Mouse (Mus musculus) layer of hippocampus, postnatal 25 days (tissue): ENCODE data around the gene Cycs. TPM values are rescaled to one million over a fixed set of nuclear protein-coding genes. Genes with fewer than 3 reads are reported as not detected.
"Not testable (repeated sequence)": the region's sequence is repeated elsewhere in the genome, so short reads cannot be mapped to it uniquely, and the experiment has no call there.

Experiments
- DNase-seq, 2 experiments: peaks; one replicate each; pipeline ENCODE4 v3.0.0; 2022; ENCODE audit warnings: mixed read lengths in 2 of 2, low spot score in 1 of 2; ENCODE audit errors: extremely low spot score in 1 of 2
- total RNA-seq, 2 experiments: library from RNA; stranded (reverse); gene quantifications; 2 replicates each; pipeline ENCODE4 v1.2.3; 2021

Cycs gene
- total RNA-seq, result 10 to 100 TPM; 44.0 to 48.0 TPM

DNA sequence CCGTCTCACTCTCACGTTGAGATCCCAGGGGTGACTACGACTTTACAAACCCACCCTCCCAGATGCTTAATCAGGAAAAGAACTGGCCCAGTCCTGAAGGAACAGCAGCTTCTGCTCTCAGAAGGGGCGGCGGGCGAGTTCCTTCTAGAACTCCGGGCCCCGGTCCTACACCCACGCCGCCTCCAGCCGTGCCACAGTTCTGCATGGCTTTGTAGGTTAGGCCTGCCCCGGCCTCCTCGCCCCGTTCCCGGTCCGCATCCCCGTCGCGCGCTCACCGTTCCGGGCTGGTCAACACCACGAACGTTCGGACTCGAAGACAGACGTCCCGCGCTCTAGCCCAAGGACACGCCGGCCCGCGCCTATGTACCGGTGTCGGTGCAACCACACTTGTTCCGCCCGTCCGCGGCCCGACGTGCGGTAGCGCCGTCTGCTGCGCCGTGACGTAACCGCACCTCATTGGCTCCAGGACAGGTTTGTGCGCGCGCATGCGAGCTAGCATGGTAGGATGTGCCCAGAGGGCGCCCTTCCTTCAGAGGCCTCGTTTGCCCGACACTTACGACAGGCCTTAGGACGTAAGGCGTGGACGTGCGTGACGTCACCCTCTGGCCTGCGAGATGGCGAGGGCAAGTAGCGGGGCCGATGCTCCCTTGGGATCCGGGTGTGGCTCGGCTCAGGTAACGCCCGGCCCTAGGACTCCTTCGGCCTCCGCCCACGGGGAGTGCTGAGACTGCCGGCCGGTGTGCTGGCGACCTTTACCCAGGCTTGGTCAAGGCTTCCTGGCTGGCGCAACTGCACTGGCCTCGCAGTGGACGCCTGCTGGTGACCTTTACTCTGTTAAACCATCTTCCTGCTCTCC lies at the start of gene Cycs:
TSS of gene Cycs (minus strand) at position 398 of the 856 bp plus-strand sequence.
- peak; percentile 94 to 98 for DNase-seq

- no peak for DNase-seq
Measured at GRCm38 (mm10) chr6:50601620-50602019, 35.3 kb upstream of the Cycs start.

DNA sequence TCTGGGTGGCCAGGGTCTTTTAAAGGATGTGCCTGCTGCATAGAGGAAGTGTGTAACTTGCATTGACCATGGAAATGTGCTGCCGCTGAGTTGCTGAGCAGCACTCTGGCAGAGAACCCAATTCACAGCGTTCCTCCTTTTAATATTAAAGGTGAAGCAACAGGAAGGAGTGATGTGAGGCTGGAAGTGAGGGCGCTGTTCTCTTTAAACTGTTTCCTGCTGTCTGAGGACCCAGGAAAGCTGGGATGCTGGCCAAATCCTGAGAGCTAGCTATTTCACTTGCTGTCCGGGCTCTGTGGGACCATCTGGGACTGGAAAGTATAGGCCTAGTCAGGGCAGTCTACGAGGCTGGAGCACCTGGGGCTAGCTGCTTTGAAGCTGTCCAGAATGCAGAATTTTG lies 32.2 kb upstream of the Cycs start:
- DNase-seq, result no peak

DNA sequence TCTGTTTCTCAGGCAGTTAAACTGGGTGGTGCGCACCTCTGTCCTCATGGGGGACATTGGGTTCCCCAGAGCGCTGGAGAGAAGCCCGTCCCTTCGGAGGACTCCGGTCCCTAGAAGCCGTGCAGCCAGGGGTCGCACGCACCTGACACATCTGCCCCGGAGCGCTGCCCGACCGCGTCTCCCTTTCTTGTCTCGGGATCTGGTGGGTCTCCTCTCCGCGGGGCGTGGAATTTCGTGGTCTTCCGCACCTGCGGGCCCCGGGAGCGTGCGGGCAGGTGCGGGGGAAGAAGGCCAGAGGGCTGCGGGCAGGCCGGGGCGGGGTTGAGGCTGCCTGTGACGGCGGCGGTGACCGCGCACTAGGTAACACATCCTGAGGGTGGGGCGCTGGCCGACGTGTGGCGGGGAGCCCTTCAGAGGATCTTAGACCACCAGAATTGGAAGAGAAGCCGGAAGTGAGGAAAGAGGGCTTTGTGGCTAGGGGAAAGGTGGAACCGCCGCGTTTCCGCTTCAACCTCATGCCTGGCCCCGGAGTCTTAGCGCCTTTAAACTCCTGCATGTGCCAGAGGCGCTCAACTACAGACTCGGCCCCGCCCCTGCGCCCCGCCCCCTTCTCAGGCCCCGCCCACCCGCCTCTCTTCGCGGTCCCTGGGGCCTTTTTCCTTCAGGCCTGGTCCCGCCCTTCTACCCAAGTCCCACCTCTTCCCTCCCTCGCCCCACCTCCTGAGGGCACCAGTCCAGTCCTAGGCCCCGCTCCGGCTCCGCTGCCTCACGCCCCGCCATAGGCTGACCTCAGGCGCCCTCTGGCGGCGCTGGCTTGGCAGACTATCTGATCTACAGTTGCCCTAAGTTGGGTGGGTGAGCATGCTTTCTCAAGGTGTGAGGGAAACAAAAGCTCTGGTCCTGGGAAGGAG lies 30.2 kb upstream of the Cycs start, which contains the start of gene 4921507P07Rik:
TSS of gene 4921507P07Rik (minus strand) at position 332 of the 911 bp plus-strand sequence.
- DNase-seq, result peak; percentile 71 to 81

GRCm38 (mm10) chr6:50594372-50594771 lies 28.0 kb upstream of the Cycs start:
- no peak for DNase-seq

GRCm38 (mm10) chr6:50593334-50593845 lies 27.1 kb upstream of the Cycs start:
- DNase-seq, result no peak

GRCm38 (mm10) chr6:50590234-50590633 lies 23.9 kb upstream of the Cycs start:
- DNase-seq, result no peak

DNA sequence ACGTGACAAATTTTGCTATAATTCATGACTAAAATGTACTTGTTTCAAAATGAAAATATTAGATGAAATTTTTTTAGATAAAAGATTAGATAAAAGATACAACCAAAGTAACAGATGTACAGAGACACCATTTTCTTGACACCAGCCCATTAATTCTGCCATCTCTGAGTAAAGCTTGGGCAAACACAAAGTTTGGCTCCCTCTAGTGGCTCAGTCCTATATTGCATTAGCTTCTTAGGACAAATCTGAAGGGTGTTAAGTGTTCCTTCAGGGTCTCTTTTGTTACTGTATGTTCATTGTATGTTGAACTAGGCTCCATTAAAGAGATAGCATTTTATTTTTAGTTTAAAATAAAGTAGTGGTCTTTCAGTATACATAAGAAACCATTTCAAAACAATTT lies 21.9 kb upstream of the Cycs start:
- DNase-seq, result peak in 1 of 2 experiments; percentile 57

- no peak for DNase-seq
Measured at GRCm38 (mm10) chr6:50587412-50587811, 21.1 kb upstream of the Cycs start.

DNA sequence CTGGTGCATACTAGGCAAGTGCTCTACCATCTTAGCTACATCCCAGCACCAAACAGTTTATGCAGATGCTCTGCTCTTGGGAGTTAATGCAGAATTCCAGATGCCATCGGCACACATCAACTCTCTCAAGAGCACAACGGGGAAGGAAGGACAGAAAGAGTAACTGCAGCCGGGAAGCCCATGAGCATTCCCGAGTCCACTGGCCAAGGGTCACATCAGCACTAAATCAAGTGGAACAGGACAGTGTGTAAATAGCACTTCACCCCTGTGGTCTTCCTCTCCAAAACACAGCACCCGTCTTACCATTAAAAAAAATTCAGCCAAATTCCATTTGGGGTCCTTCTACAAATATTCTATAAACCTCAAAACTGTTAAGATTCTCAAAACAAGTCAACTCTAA lies 20.0 kb upstream of the Cycs start:
- DNase-seq, result no peak

DNA sequence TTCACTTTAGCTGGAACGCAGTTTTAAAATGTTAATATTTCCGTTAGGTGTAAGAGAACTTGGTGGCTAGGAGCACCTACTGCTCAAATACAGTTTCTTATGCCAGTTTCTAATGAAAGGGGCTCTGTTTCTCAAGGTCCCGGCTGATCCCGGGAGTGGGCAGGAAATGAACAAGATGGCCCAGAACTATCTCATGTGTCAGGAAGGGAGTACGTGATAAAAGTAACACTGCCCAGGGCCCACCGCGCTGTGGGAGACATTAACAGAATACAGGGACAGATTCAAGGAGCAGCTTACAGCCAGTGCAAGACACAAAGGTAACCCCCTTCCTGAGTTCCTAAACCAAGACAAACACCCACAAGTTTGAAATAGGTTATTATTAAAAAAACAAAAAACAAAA lies 19.4 kb upstream of the Cycs start:
- no peak for DNase-seq

DNA sequence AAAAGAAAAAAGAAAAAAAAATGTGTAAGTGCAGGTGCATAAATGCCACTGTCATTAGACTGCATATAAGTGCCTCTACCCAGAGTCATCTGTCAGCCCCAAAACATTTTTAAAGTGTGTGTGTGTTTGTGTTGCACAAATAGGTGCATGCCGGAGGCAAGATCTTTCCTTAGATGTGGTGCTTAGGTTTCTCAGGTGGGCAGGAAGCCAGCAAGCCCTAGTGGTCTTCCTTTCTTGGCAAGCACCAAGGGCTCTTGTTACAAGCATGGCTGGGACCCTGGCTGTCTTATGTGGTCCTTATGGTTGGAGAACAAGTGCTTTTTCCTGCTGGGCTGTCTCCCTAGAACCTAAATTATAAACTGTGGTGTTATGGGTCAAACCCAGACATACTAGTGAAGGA lies 5.3 kb upstream of the Cycs start:
- no peak for DNase-seq

GRCm38 (mm10) chr6:50566997-50567255 lies 588 bp upstream of the Cycs start:
- no peak for DNase-seq

- DNase-seq, result no peak
Measured at GRCm38 (mm10) chr6:50563651-50564050, 2.7 kb downstream of the Cycs start.

DNA sequence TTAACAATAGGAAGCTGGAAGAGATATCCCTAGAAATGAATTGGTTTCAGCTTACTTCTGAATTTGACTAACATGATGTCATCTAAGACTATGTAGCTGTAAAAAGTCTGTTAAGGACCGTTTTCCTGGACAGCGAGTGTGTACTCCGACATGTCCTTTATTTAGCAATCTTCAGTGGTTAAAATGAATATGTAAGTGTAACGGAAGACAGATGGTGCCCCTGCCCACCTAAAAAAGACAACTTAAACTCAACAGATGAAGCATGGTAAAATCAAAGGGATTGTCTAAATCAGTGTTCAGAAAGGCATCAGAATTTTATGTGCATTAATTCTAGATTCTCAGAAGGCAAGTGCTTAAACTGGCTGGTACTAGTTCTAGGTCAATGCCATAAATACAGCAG lies 3.9 kb downstream of the Cycs start:
- no peak for DNase-seq

- DNase-seq, result no peak
Measured at GRCm38 (mm10) chr6:50560776-50561175, 5.6 kb downstream of the Cycs start.

DNA sequence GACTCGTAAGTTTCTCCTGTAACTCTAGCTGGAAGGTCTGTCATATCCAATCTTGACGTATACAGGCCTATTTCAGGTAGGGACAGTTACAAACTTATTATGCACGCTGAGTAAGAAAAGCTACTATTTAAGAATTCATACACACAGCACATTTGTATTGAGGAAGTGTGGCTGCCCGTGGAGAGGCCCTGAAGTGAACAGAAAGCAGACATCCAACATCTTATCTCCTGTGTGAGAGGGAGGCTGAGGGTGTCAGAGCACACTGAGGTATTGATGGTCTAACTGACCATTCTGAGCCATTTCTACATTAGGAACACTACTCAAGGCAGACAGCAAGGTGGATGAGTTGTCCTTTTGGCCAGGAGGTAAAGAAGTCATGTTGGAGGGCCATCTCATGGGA lies 7.5 kb downstream of the Cycs start:
- no peak for DNase-seq

- no peak for DNase-seq
Measured at GRCm38 (mm10) chr6:50557566-50557965, 8.8 kb downstream of the Cycs start.

GRCm38 (mm10) chr6:50554223-50554622 lies 12.1 kb downstream of the Cycs start:
- DNase-seq, result not testable (repeated sequence)

GRCm38 (mm10) chr6:50552881-50553518 lies 13.3 kb downstream of the Cycs start:
- no peak for DNase-seq

- DNase-seq, result peak in 1 of 2 experiments; percentile 19
Measured at GRCm38 (mm10) chr6:50549791-50550190, 16.5 kb downstream of the Cycs start.
